Mouse (Mus musculus) right cerebral cortex, postnatal 14 days (tissue): ENCODE measurements around the gene Fzd1.

Experiments used
- DNase-seq: peaks from one replicate; pipeline ENCODE4 v3.0.0; 2022

Gene Fzd1

GRCm38 (mm10) chr5:4757902-4758301, at the start of gene Fzd1:
Gene Fzd1 (minus strand): TSS chr5:4758035.
- DNase-seq, result peak; percentile 86

DNA sequence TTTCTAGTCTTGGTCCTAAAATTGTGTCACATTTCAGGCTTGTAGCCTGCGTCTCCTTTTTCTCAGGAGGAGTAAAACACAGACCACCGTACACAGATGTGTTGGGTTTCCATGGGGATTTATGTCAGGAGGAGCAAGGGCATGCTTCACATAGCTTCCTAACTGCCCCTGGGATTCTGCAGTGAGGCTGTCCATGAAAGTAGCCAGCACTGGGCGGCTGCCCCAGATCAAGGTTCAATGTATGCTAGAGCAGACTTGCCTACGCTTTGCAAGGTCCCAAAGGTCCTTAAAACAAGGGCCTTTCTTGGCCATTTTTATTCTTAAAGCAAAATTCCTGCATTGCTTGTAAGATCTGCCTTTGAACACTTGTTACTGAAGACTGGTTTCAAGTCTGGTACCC, 47.4 kb upstream of the Fzd1 start:
- no peak for DNase-seq

DNA sequence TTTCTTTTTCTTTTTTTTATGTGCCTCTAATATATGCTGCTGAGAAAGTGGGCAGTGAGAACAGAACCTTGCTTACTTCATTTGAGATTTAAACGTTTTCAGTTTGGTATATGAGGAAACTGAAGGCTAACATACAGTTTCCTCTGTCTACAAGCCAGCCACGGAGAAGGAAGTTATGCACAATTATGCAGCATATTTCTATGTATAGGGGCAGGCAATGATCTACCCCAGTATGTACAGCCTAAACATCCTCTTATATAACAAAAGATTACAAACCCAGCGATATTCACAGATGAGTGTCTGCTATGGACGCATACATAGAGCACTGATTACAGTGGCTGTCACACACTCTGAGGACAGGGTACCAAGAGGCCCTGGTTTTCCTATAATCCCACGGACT, 45.9 kb upstream of the Fzd1 start:
- no peak for DNase-seq

- DNase-seq, result no peak
These were observed 44.1 kb upstream of the Fzd1 start for GRCm38 (mm10) chr5:4801971-4802370.

GRCm38 (mm10) chr5:4801096-4801850, 43.4 kb upstream of the Fzd1 start:
- no peak for DNase-seq

- DNase-seq, result no peak
These were observed 33.4 kb upstream of the Fzd1 start for GRCm38 (mm10) chr5:4791219-4791618.

GRCm38 (mm10) chr5:4790265-4790664, 32.4 kb upstream of the Fzd1 start:
- no peak for DNase-seq

GRCm38 (mm10) chr5:4788484-4788883, 30.6 kb upstream of the Fzd1 start:
- no peak for DNase-seq

DNA sequence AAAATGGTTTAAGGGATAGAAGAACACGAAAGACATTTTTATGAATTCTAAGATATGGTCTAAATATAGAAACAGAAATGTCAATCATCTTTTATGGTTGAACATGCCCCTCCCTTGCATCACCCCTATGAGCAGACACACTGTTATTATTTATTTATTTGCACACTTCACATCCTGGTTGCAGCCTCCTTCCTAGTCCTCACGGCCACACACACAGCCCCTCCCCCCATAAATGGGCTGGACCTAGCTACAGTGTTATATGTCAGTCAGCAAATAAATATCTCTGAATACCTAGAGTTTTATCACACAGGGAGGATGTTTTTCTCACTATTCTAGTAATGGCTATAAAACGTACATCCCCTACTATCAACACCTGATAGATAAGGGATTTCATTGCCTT, 29.0 kb upstream of the Fzd1 start:
- DNase-seq, result no peak

- no peak for DNase-seq
These were observed 20.4 kb upstream of the Fzd1 start for GRCm38 (mm10) chr5:4778274-4778673.

GRCm38 (mm10) chr5:4776495-4776894, 18.7 kb upstream of the Fzd1 start:
- no peak for DNase-seq

- no peak for DNase-seq
These were observed 15.4 kb upstream of the Fzd1 start for GRCm38 (mm10) chr5:4773090-4773772.

DNA sequence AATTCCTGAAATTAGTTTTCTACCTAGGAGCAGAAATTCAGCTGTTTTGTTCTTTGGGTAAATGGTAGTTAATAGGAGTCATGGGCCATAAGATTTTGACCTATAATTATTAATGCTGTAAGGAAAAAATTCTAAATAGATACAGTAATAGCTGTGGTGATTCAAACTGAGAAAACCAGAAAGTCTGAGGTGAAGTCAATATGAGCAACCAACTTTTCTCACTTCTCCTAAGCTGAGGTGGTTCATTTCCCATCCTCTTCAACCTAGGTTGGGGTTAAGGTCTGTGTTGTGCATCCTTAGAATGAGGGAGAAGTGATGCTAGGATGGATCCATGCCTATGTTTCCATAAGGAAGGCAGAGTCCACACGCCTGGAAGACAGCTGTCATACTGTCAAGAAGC, 12.8 kb upstream of the Fzd1 start:
- no peak for DNase-seq

GRCm38 (mm10) chr5:4767896-4768295, 10.1 kb upstream of the Fzd1 start:
- DNase-seq, result no peak

DNA sequence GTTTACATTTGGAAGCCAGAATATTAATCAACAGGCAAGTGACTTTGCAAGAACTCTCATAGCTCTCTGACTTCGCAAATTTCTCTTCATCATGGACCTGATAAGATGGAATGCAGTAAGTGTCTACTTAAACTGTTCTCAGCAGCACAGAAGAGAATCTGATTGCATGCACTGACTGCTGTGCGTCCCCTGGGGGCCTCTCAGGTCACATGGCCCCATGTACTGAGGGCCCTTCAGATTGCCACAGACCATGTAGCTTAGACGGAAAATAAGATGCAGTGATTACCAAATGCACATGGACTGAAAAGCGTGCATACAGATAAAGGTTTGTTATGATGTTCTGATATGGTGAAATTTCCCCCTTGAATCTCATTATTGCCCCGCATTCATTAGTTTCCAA, 8.9 kb upstream of the Fzd1 start:
- DNase-seq, result no peak

DNA sequence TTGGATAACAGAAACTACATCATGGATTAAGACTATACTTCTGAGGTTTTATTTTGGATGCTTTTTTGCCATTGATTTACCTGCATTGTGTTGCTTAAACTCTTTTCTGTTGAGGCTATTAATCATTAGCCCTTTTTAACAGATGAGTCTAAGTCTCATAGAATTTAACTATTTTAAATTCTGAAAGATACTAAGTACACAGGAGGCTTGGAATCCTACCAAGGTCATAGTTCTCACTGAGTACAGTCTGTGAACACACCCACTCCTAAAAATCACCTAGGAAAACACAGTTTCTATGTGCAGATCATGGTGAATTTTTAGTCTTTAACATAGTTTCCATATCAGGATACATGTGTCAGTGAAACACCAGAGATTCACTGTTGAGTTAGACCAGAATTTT, 4.1 kb upstream of the Fzd1 start:
- no peak for DNase-seq

- no peak for DNase-seq
These were observed 671 bp upstream of the Fzd1 start for GRCm38 (mm10) chr5:4758331-4759080.

- DNase-seq, result peak; percentile 40
These were observed 744 bp downstream of the Fzd1 start for GRCm38 (mm10) chr5:4756871-4757711.

- DNase-seq, result peak; percentile 50
These were observed 1.7 kb downstream of the Fzd1 start for GRCm38 (mm10) chr5:4756001-4756681.

DNA sequence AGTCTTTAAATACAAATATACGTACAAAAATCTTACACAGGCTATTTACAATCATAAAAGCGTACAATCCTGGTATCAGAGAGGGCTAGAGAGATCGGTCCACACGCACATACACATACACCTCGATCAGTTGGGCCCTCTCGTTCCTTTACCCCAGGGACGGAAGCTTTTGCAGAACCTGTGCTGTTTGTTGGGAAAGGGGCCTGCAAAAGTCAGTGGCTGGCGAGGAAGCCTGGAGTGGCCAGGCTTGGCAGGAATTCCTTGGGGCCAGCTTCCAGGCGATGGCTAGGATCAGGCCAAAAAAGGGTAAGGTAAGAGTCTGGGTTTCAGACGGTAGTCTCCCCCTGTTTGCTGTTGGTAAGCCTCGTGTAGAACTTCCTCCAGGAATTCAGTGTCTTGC, 2.5 kb downstream of the Fzd1 start:
- no peak for DNase-seq

DNA sequence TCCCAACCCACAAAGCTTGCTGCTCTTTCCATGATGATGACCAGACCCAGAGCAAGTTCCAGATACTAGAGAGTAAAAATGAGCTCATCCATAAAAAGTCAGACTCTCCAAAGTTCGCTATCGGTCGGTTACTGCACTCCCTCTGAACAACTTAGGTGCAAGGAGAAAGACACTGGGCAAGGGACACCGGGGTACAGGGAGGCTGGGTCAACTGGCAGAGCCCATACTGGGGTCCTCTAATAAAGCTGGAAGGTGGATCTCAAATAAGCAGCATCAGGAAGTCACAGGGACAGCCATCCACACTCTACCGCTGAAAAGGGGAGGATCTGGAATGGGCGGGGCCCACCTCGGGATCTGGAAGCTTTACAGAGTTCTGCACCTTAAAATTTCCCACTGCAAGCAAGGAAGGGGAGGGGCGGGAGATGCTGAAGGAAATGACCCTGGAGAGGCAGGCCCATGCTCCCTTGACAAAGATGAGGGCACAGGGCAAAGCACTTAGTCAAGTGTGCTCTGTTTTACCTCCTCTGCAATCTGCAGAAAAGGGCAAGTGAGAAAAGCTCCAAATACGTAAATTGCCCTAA, 3.0 kb downstream of the Fzd1 start:
- no peak for DNase-seq

DNA sequence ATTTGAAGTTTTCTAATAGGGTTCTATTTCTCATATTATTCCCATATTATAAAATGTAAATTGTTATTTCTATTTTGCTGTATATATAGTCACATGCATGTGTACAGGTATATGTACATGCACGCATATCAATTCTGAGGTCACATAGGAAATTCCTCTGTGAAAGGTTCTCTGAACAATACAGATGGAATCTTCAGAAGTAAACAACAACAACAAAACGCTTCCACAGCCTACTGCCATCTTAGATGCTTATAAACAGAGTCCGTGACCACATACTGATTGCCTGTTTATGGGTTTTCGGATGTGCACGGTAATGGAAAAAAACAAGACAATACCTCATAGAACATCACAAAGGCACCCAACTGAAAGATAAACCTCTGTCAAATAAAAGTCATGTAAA, 4.7 kb downstream of the Fzd1 start:
- DNase-seq, result no peak
